Mouse (Mus musculus): ENCODE measurements around the gene Disc1. TPM values are rescaled to one million over a fixed set of nuclear protein-coding genes. Genes with fewer than 3 reads are reported as not detected.

Disc1 gene
- total RNA-seq (2012; rRNA removed) (1.1 and 2.2 TPM in 2 replicates), polyA plus RNA-seq (2012; ENCODE audit: insufficient read depth in 1 of 2, insufficient read length in 2 of 2, low read depth in 1 of 2, low replicate concordance in 2 of 2, missing spikeins in 1 of 2) (under 1 TPM in 1 of 2 experiments, not detected in 1; 0.75 TPM)

GRCm38 (mm10) chr8:125053505-125054435, at the start of gene Disc1:
Gene Disc1, plus strand, starts transcription at chr8:125054195.
- Histone ChIP-seq H3K9ac (ENCODE audit: control insufficient read depth, low read depth, low read length, poor library complexity, severe bottlenecking) (no peak within 1 kb of the TSS), H3K27ac (ENCODE audit: control insufficient read depth, low read depth, low read length) (no peak within 1 kb of the TSS), H3K4me3 (ENCODE audit: control insufficient read depth in 1 of 2, insufficient read depth in 1 of 2, low read depth in 2 of 2, low read length in 2 of 2) (no peak within 1 kb of the TSS), H3K79me2 (ENCODE audit: control insufficient read depth, insufficient read depth, low read length, poor library complexity) (no peaks in the 10 kb centered on the region), H3K36me3 (ENCODE audit: control insufficient read depth in 1 of 2, insufficient read depth in 2 of 2, low read length in 2 of 2) (no peaks in the 10 kb centered on the region), H3K9me3 (replicated peaks; ENCODE audit: insufficient read depth, low read length) (no peaks in the 10 kb centered on the region), H3K27me3 (ENCODE audit: control insufficient read depth in 1 of 2, insufficient read depth in 2 of 2, low read length in 2 of 2) (no peaks in the 10 kb centered on the region), H3K4me1 (ENCODE audit: control insufficient read depth in 1 of 2, insufficient read depth in 2 of 2, low read length in 2 of 2) (peaks cover 0 to 6% of the 10 kb centered on the region in 2 experiments; a peak in 1 of 4 replicates)
- no peak for TF ChIP-seq GATA1 (IDR thresholded peaks at IDR 0.05; ENCODE audit: low read depth, low read length)
- TF ChIP-seq SMC3 (IDR thresholded peaks at IDR 0.05; ENCODE audit: low read depth, low read length), result no peak
- DNase-seq (ENCODE audit: low read depth, low spot score), result no peak

GRCm38 (mm10) chr8:125012695-125013627, 41.0 kb upstream of the Disc1 start, which contains the start of gene Tsnax:
Gene Tsnax, plus strand, starts transcription at chr8:125012997.
- Histone ChIP-seq H3K36me3 (ENCODE audit: control insufficient read depth in 1 of 2, insufficient read depth in 2 of 2, low read length in 2 of 2) (peaks cover 2 to 10% of the 10 kb centered on the region in 2 experiments), H3K9me3 (replicated peaks; ENCODE audit: insufficient read depth, low read length) (no peaks in the 10 kb centered on the region), H3K27ac (ENCODE audit: control insufficient read depth, low read depth, low read length) (peak within 1 kb of the TSS; percentile 23), H3K79me2 (ENCODE audit: control insufficient read depth, insufficient read depth, low read length, poor library complexity) (peaks cover 23% of the 10 kb centered on the region), H3K4me1 (ENCODE audit: control insufficient read depth in 1 of 2, insufficient read depth in 2 of 2, low read length in 2 of 2) (peaks cover 0 to 4% of the 10 kb centered on the region in 2 experiments; a peak in 3 of 4 replicates), H3K4me3 (ENCODE audit: control insufficient read depth in 1 of 2, insufficient read depth in 1 of 2, low read depth in 2 of 2, low read length in 2 of 2) (peak within 1 kb of the TSS; percentile 81 to 85), H3K27me3 (ENCODE audit: control insufficient read depth in 1 of 2, insufficient read depth in 2 of 2, low read length in 2 of 2) (no peaks in the 10 kb centered on the region), H3K9ac (ENCODE audit: control insufficient read depth, low read depth, low read length, poor library complexity, severe bottlenecking) (peak within 1 kb of the TSS; percentile 78)
- peak; percentile 92 for DNase-seq (ENCODE audit: low read depth, low spot score)
- no peak for TF ChIP-seq GABPA (IDR thresholded peaks at IDR 0.05; ENCODE audit: low read depth, low read length)
- TF ChIP-seq POLR2AphosphoS2 (IDR thresholded peaks at IDR 0.05; ENCODE audit: low read length), result peak; percentile 80; the same call in 1 of the 2 replicates
- peak; percentile 86 for TF ChIP-seq HCFC1 (IDR thresholded peaks at IDR 0.05; ENCODE audit: low read depth, low read length)
- no peak for TF ChIP-seq USF2 (IDR thresholded peaks at IDR 0.05; ENCODE audit: borderline replicate concordance in 1 of 2, insufficient read depth in 1 of 2, low read depth in 1 of 2, low read length in 2 of 2)
- TF ChIP-seq MAX (IDR thresholded peaks at IDR 0.05; ENCODE audit: low read length), result peak; percentile 34
- TF ChIP-seq MAZ (IDR thresholded peaks at IDR 0.05; ENCODE audit: low read depth, low read length), result no peak
- 0 out of 2 replicates have a peak, but pooled peaks have one; percentile 20 for TF ChIP-seq MYC (IDR thresholded peaks at IDR 0.05; ENCODE audit: low read depth, low read length)
- TF ChIP-seq CTCF (IDR thresholded peaks at IDR 0.05 in 2 of 3, conservative IDR thresholded peaks at IDR 0.05 in 1 of 3; ENCODE audit: control insufficient read depth in 1 of 3, insufficient read depth in 1 of 3, low read depth in 2 of 3, low read length in 3 of 3, poor library complexity in 1 of 3, severe bottlenecking in 1 of 3), result no peak
- no peak for TF ChIP-seq TAL1 (IDR thresholded peaks at IDR 0.05; ENCODE audit: low read length)
- no peak for TF ChIP-seq RCOR1 (IDR thresholded peaks at IDR 0.05; ENCODE audit: low read depth, low read length)
- TF ChIP-seq MXI1 (IDR thresholded peaks at IDR 0.05; ENCODE audit: low read depth, low read length), result peak; percentile 60; the same call in 1 of the 2 replicates
- no peak for TF ChIP-seq GATA1 (IDR thresholded peaks at IDR 0.05; ENCODE audit: low read depth, low read length)
- peak; percentile 71 for TF ChIP-seq NRF1 (IDR thresholded peaks at IDR 0.05; ENCODE audit: insufficient read depth, low read depth, low read length, poor library complexity, severe bottlenecking)
- no peak for TF ChIP-seq UBTF (IDR thresholded peaks at IDR 0.05; ENCODE audit: borderline replicate concordance, insufficient read depth, low read depth, low read length)
- no peak for TF ChIP-seq BHLHE40 (IDR thresholded peaks at IDR 0.05; ENCODE audit: borderline replicate concordance, low read depth, low read length)
- no peak for TF ChIP-seq CHD2 (IDR thresholded peaks at IDR 0.05; ENCODE audit: low read length)
- no peak for TF ChIP-seq EP300 (IDR thresholded peaks at IDR 0.05; ENCODE audit: low read depth in 1 of 2, low read length in 2 of 2)
- peak; percentile 36; the same call in 1 of the 2 replicates for TF ChIP-seq TCF12 (IDR thresholded peaks at IDR 0.05; ENCODE audit: low read depth, low read length)
- TF ChIP-seq SIN3A (IDR thresholded peaks at IDR 0.05; ENCODE audit: low read length), result peak; percentile 70; the same call in 1 of the 2 replicates
- no peak for TF ChIP-seq MAFK (IDR thresholded peaks at IDR 0.05; ENCODE audit: borderline replicate concordance, low read depth, low read length)
- TF ChIP-seq ZKSCAN1 (IDR thresholded peaks at IDR 0.05; ENCODE audit: low read depth, low read length), result no peak
- TF ChIP-seq TBP (IDR thresholded peaks at IDR 0.05; ENCODE audit: low read depth, low read length), result no peak
- no peak for TF ChIP-seq E2F4 (IDR thresholded peaks at IDR 0.05; ENCODE audit: borderline replicate concordance, low read depth, low read length)
- no peak for TF ChIP-seq ZC3H11A (IDR thresholded peaks at IDR 0.05; ENCODE audit: low read depth, low read length)
- no peak for TF ChIP-seq JUND (IDR thresholded peaks at IDR 0.05; ENCODE audit: low read depth, low read length)
- TF ChIP-seq SMC3 (IDR thresholded peaks at IDR 0.05; ENCODE audit: low read depth, low read length), result no peak
